Mouse (Mus musculus) right cerebral cortex, postnatal 14 days (tissue): Measurements from ENCODE around the gene Fzd9.

Source experiments
- DNase-seq: peaks from one replicate; pipeline ENCODE4 v3.0.0; 2022

Gene Fzd9

DNA sequence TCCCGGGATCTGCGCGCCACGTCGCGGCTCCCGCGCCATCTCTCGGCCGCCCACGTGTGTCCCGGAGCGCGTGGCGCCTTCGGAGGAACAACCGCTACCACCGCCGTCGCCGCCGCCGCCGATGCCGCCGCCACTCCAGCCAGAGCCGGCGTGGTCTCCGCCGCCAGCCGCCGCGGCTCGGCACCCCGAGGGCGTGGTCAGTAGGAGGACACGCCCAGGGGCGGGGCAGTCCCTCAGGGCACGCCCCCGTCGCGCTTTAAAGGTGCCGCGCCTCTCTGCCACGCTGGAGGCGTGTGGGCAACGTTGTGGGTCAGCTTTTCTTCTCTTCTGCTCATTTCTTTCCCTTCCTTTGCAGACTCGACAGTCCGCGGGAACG, at the start of gene Fzd9:
Gene Fzd9, minus strand, starts transcription at position 152 of the 376 bp plus-strand sequence.
- DNase-seq, result peak; percentile 89

- DNase-seq, result no peak
Observed at GRCm38 (mm10) chr5:135292001-135292400, 41.0 kb upstream of the Fzd9 start.

GRCm38 (mm10) chr5:135291193-135291592, 40.2 kb upstream of the Fzd9 start:
- DNase-seq, result no peak

DNA sequence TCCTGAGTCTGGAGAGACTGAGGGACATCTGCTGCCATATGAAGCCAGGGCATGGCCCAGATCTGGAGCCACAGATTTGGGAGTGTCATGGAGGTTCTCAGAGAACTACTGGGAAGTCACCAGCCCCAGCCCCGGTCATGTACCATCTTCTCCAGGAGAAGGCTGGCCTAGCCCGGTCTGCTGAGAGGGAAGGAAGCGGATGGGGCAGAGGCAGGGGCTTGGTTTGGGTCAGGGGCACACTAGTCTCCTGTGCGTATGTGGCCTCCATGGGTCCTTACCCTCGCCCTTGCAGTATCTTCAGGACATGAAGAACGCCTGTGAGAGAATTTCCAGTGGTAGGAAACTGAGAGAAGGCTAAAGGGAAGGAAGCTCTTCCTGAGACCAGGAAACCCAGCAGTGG, 39.7 kb upstream of the Fzd9 start:
- DNase-seq, result no peak

DNA sequence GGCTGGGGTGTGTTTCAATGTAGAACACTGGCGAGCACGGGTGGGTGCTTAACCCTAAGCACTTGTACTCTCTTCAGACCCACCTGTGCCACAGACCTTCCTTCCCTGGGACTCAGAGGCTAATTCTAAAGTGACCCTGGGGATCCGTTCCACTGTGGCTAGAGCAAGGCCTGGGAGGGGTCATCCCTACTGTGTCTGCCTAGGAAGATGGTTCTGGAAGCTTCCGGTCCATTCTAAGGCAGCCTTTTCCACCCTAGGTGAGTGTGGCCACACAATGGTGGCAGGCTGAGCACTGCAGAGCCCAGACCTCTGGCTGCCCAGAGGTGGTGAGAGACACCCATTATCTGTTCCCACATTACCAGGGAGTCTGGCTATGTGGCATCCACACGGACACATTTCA, 35.9 kb upstream of the Fzd9 start:
- DNase-seq, result no peak

GRCm38 (mm10) chr5:135286185-135286584, 35.2 kb upstream of the Fzd9 start:
- DNase-seq, result peak; percentile 79

GRCm38 (mm10) chr5:135285211-135285610, 34.2 kb upstream of the Fzd9 start:
- DNase-seq, result no peak

GRCm38 (mm10) chr5:135280226-135280625, 29.2 kb upstream of the Fzd9 start:
- no peak for DNase-seq

DNA sequence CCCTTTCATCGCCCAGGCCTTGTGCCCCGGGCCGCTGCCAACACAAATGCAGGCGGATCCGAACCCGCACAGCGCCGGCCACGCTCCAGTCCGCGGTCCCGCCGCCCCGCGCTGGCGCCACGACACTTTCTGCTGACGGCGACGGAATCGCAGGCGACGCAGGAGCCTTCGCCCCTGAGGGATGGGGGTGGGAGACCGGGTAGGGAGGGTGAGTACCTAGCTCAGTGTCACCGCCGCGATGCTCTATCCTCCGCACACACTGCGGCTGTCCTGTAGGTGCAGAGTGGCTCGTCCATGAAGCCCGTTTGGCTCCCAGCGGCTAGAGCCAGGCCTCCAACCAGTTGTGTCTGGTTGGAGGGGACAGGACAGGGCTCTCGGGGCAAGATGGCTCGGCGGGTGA, 25.6 kb upstream of the Fzd9 start:
- peak; percentile 17 for DNase-seq

DNA sequence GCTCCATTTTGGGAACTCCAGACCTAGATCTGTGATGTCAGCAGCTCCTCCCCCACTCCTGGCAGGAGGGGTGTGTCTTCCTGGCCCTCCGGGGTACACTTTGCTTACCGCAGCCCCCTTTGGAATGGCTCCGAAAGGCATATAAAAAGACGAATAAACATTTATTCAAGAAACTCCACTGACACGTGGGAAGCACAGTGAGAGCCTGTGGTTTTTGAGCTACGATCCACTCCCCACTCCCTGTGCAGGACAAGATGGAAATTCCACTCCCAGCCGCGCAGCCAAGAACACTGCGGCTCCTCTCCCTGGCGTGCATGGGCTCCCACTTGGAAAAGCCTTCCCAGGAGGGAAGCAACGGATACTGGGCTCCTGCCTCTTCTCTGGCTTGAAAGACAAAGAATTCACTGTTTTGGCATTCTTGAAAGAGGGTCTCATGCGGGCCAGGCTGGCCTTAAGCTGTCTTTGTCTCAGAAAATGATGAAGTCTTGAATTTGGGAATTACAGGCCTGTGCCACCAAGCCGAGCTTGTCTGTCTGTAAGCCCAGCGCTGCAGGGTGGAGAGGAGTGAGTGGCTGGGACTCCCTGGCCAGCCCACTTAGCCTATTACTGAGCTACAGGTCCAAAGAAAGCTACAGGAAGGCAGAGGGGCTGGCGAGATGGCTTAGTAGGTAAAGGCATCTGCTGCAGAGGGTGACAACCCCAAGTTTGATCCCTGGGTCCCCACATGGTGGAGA, 23.8 kb upstream of the Fzd9 start:
- no peak for DNase-seq

DNA sequence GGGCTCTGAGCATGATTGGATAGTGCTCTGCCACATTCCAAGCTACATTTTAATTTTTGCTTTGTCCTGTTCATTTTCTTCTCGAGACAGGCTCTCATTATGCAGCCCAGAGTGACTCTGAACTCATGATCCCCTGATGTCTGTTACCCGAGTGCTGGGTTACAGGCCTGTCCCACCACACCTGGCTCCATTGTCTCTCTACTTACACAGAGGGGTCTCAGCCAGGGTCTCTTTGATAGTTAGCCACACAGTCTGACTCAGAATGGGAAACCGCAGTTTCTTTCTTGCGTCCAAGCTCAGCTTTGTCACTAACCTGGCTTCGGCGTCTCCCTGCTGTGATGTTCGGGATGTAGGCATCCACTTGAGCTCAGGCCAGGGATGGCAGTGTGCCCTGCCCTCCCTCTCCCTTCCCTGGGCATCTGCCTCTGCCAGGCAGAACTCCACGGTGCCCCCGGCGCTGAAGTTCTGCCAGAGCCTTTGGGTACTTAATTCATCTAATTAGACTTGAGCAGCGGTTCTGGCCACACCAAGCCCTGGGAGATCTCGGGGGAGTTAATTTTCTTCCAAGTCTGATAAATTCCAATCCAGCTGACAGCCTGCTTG, 20.6 kb upstream of the Fzd9 start:
- peak; percentile 37 for DNase-seq

DNA sequence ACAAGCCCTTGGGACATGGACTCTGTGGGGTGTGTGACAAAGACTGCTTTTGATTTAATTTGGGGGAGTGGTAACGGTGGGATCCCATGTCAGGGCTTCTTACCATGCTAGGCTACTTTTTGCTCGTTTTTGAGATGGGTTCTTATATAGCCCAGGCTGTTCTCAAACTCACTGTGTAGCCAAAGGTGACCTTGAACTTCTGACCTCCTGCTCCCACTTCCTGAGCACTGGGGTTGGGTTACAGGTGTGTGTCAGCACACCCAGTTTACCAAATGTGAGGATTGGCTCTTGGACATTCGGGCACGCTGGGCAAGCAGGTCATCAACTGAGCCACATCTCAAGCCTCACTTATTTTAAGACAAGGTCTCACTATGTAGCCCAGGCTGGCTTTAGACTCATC, 19.3 kb upstream of the Fzd9 start:
- no peak for DNase-seq

GRCm38 (mm10) chr5:135269451-135269850, 18.4 kb upstream of the Fzd9 start:
- no peak for DNase-seq

DNA sequence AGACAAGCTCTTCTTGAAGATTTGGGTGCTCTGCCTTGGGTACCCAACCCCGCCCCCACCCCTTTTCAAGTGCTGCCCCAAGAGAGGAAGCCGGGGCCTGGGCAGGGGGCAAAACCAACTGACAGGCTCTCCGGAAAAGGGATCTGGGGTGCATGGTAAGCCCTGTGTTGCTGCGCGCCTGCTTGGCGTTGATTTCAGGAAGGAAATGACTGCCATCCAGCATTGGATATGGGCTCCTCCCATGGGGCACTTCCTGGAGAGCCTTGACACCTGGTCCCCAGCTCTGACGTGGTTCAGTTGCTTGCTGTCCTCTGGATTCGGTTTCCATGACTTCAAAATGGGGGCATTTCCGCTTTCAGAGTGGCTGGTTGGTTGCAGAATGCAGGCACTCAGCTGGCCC, 13.5 kb upstream of the Fzd9 start:
- no peak for DNase-seq

DNA sequence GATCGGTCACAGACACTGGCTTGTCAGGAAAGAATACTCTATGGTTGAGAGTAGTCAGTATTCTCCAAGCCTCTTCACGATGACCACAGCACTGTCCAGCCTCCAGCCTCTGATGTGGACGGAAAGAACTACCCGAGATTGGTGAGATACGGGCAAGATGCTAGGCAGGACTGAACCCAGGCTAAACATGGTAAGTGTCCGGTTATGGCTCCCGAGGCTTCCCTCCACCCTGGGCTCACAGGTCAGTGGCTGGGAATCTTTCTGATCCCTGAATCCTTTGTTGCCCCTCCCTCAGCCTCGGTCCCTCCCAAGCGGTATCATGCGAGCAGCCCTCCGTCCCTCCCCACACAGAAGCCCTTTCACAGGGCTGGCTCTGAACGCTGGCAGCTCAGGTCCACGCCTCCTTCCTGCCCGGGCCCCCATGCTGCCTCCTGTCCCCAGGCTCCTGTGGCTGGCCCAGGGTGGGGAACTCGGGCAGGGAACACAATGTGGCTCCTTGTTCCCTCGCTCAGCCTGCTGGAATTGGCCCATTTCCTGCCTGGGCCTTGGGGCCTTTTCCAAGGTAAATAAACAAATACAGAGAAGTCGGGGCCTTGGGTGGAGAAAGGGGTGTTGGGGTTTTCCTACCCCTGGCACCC, 13.0 kb upstream of the Fzd9 start:
- DNase-seq, result peak; percentile 46

GRCm38 (mm10) chr5:135258280-135259150, 7.5 kb upstream of the Fzd9 start:
- DNase-seq, result no peak

GRCm38 (mm10) chr5:135257559-135257958, 6.5 kb upstream of the Fzd9 start:
- DNase-seq, result no peak

DNA sequence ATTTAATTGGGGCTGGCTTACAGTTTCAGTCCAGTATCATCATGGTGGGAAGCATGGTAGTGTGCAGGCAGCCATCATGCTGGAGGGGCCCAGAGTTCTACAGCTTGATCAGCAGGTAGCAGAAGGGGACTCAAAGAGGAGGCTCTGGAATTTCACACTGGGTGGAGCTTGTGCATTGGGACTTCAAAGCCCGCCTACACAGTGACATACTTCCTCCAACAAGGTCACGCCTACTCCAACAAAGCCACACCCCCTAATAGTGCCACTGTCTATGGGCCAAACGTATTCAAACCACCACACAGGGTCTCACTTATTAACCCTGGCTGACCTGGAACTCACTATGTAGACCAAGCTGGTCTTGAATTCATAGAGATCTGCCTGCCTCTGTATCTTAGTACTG, 5.1 kb upstream of the Fzd9 start:
- no peak for DNase-seq

GRCm38 (mm10) chr5:135253741-135254401, 2.8 kb upstream of the Fzd9 start:
- no peak for DNase-seq

DNA sequence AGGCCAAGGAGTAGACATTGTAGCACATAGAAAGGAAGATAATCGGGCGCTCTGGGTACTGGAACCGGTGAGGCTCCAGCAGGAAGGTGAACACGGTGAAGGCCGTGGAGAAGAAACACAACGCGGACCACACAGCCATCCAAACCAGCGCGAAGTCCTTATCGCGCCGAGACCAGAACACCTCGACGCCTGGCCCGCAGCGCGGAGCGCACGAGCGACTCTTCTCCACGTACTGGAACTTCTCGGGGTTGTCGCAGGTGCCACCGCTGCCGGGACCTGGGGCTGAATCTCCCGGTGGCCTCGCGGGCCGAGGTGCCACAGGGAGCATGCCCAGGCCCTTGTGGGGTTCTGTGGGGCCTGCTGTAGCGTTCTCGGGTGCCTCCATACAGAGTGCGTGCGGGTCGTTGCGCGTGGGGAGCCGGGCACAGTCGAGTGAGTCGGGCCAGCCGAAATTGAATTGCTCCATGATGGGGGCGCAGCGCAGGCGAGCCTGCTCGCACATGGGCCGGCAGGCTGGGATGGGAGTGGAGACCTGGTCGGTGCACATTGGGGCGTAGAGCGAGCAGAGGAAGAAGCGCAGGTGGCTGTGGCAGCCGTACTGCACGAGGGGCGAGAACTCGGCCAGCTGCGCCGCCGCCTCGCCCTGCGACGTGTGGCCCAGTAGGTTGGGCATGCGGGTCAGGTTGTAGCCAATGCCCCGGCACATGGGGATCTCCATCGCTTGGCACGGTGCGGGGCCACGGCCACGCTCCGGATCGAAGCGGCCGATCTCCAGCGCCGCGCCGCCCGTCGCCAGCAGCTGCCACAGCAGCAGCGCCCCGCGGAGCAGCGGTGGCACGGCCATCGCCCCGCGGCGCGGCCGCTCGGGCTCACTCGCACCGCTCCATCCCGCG, 598 bp downstream of the Fzd9 start:
- peak; percentile 24 for DNase-seq

GRCm38 (mm10) chr5:135248956-135249676, 1.9 kb downstream of the Fzd9 start:
- no peak for DNase-seq
